ENCODE assay signal across 8 mouse cellular contexts in the genomic region with DNA sequence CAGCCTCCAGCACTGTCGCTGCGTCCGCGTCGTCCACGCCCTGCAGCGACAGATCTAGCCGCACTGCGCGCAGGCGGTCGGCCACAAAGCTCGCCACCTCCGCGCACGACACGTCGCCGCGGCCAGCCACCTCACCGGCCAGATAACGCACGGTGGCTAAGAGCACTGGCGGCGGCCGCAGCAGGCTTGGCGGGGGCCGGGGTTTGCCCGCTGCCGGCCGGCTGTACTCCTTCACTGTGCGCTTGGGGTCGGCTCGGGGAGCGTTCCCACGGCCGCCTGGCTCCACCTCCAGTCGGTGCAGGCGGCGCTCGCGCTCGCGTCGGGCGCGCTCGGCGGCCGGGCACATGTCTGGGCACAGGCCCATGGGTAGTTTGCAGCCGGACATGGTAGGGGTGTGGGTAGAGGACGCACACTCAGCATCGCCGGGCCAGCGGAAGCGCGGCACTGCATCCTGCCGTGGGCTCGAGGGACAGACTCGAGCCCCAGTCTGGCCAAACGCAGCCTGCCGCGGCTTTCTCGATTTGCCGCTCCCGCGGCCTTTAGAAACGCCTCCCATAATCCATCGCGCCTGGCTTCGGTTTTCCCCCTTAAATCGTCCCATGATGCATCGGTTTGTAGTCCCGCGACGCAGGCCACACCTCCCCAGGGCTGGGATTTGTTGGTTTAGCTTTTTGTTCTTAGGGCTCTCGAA. TPM values are rescaled to one million over a fixed set of nuclear protein-coding genes. Genes with fewer than 3 reads are reported as not detected.
DNase-seq lines count a peak whose midpoint lies in the region; ATAC-seq lines count a peak whose summit lies in the region.

A gene (minus strand): TSS at position 665 of the 691 bp plus-strand sequence.

- H3K9ac ChIP-seq in embryonic facial prominence, embryonic 11.5 days (replicated peaks; ENCODE audit: low read length) = peak within 1 kb of the TSS; percentile 93
- H3K9ac ChIP-seq in midbrain, embryonic 13.5 days (replicated peaks) = peak within 1 kb of the TSS; percentile 92

- H3K36me3 ChIP-seq in embryonic facial prominence, embryonic 11.5 days (replicated peaks; ENCODE audit: control insufficient read depth, insufficient read depth, low read depth, low read length) = peaks cover 12% of the 10 kb centered on the region
- H3K36me3 ChIP-seq in limb, embryonic 10.5 days = peaks cover 43% of the 10 kb centered on the region
- peaks cover 40% of the 10 kb centered on the region for H3K36me3 ChIP-seq in midbrain, embryonic 13.5 days

- no peaks in the 10 kb centered on the region for H3K9me3 ChIP-seq in embryonic facial prominence, embryonic 11.5 days (replicated peaks; ENCODE audit: control insufficient read depth, low read length)
- no peaks in the 10 kb centered on the region for H3K9me3 ChIP-seq in limb, embryonic 10.5 days (replicated peaks)
- H3K9me3 ChIP-seq in midbrain, embryonic 13.5 days = no peaks in the 10 kb centered on the region

- H3K4me2 ChIP-seq in embryonic facial prominence, embryonic 11.5 days (ENCODE audit: low read depth, low read length) = peak within 1 kb of the TSS; percentile 86
- H3K4me2 ChIP-seq in midbrain, embryonic 13.5 days (replicated peaks) = peak within 1 kb of the TSS; percentile 89

- WGBS in embryonic facial prominence, embryonic 11.5 days = under 1% methylated on average over 77 of the region's 77 CpGs
- under 1% methylated on average over 77 of the region's 77 CpGs for WGBS in limb, embryonic 10.5 days
- WGBS in midbrain, embryonic 13.5 days = under 1% methylated on average over 67 of the region's 77 CpGs

- peak; percentile 76 for ATAC-seq in embryonic facial prominence, embryonic 11.5 days (replicated peaks; ENCODE audit: insufficient number of reproducible peaks, low FRiP score, low TSS enrichment, low read depth)
- peak; percentile 83 for ATAC-seq in granulocyte monocyte progenitor cell, adult 5-6 weeks (replicated peaks; ENCODE audit: poor library complexity, severe bottlenecking)
- ATAC-seq in midbrain, embryonic 13.5 days = peak; percentile 89

- H3K27ac ChIP-seq in embryonic facial prominence, embryonic 11.5 days (replicated peaks; ENCODE audit: low read depth, low read length) = peak within 1 kb of the TSS; percentile 94
- peak within 1 kb of the TSS; percentile 96 for H3K27ac ChIP-seq in limb, embryonic 10.5 days
- peak within 1 kb of the TSS; percentile 93 for H3K27ac ChIP-seq in midbrain, embryonic 13.5 days

- no peaks in the 10 kb centered on the region for H3K4me1 ChIP-seq in embryonic facial prominence, embryonic 11.5 days (ENCODE audit: control insufficient read depth, insufficient read depth, low read length)
- peaks cover 37% of the 10 kb centered on the region for H3K4me1 ChIP-seq in limb, embryonic 10.5 days
- H3K4me1 ChIP-seq in midbrain, embryonic 13.5 days (replicated peaks) = peaks cover 32% of the 10 kb centered on the region

- peak; percentile 84 to 88 for DNase-seq in urinary bladder, adult 18-20 months (ENCODE audit: low spot score in 2 of 2)
- DNase-seq in urinary bladder, postnatal 10 days (ENCODE audit: low spot score) = no peak
- DNase-seq in embryonic facial prominence, embryonic 11.5 days (ENCODE audit: low spot score) = peak; percentile 97
- DNase-seq in kidney, adult 11 months = peak; percentile 88
- DNase-seq in limb, embryonic 10.5 days (ENCODE audit: low spot score) = peak; percentile 89
- peak; percentile 82 for DNase-seq in spleen, adult 12 weeks (ENCODE audit: low spot score)

- no peaks in the 10 kb centered on the region for H3K27me3 ChIP-seq in embryonic facial prominence, embryonic 11.5 days (ENCODE audit: control insufficient read depth, insufficient read depth, low read length)
- no peaks in the 10 kb centered on the region for H3K27me3 ChIP-seq in limb, embryonic 10.5 days (ENCODE audit: low read depth, poor library complexity, severe bottlenecking)
- H3K27me3 ChIP-seq in midbrain, embryonic 13.5 days = no peaks in the 10 kb centered on the region

- peak within 1 kb of the TSS; percentile 87 for H3K4me3 ChIP-seq in embryonic facial prominence, embryonic 11.5 days (ENCODE audit: low read depth, low read length)
- peak within 1 kb of the TSS; percentile 94 for H3K4me3 ChIP-seq in limb, embryonic 10.5 days
- peak within 1 kb of the TSS; percentile 85 for H3K4me3 ChIP-seq in midbrain, embryonic 13.5 days (replicated peaks)

RNA-seq across cellular contexts. Expression of the gene that starts here (rescaled TPM):
- 60.7 and 68.3 TPM in 2 replicates for polyA plus RNA-seq in embryonic facial prominence, embryonic 11.5 days (2014; fragmentation: Nextera tagmentation; extraction: Ambion mirVana)
- total RNA-seq in granulocyte monocyte progenitor cell, adult 5-6 weeks (2014; fragmentation: Nextera tagmentation) = 8.5 and 10.2 TPM in 2 replicates
- 5.9 and 7.2 TPM in 2 replicates for total RNA-seq in granulocyte monocyte progenitor cell, adult 5-6 weeks (2017)
- 65.4 and 73.3 TPM in 2 replicates for polyA plus RNA-seq in limb, embryonic 10.5 days (2016; fragmentation: Nextera tagmentation; extraction: Ambion mirVana)
- 35.1 and 41.8 TPM in 2 replicates for polyA plus RNA-seq in midbrain, embryonic 13.5 days (2015; fragmentation: Nextera tagmentation; extraction: Ambion mirVana)
